Mouse (Mus musculus): ENCODE results near the gene Sppl2b.

DNA sequence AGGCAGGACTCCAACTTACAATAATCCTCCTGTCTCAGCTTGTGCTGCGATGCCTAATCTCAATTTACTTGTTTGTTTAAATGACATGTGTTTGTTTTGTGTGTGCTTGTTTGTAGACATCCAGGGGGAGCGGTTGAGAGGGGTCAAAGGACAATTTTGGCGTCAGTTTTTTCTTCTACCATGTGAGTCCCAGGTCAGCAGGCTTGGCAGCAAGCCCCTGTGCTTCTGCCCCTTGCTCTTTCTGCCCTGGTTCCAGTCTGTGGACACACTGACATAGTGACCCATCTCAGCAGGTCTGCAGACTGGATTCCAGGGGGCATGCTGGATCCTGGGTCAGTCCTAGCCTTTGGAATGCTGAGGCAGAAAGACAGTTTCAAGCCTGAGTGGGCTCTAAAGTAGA lies 35.7 kb upstream of the Sppl2b start:
- TF ChIP-seq ETS1 (IDR thresholded peaks at IDR 0.05; ENCODE audit: low read depth, low read length), result no peak
- no peak for TF ChIP-seq CHD2 (IDR thresholded peaks at IDR 0.05; ENCODE audit: low read length)
- no peak for TF ChIP-seq CTCF (IDR thresholded peaks at IDR 0.05 in 2 of 3, conservative IDR thresholded peaks at IDR 0.05 in 1 of 3; ENCODE audit: control insufficient read depth in 1 of 3, insufficient read depth in 1 of 3, low read depth in 2 of 3, low read length in 3 of 3, poor library complexity in 1 of 3, severe bottlenecking in 1 of 3)
- TF ChIP-seq KAT2A (conservative IDR thresholded peaks at IDR 0.05; ENCODE audit: low read depth, low read length), result no peak
- no peak for TF ChIP-seq EP300 (IDR thresholded peaks at IDR 0.05; ENCODE audit: low read depth in 1 of 2, low read length in 2 of 2)

Measured in MEL (cell line).